Mouse (Mus musculus): ENCODE results near the gene Mrpl21.
A peak's percentile ranks its signal among the peaks of the same experiment; 100 is the strongest.

Mrpl21 gene

DNA sequence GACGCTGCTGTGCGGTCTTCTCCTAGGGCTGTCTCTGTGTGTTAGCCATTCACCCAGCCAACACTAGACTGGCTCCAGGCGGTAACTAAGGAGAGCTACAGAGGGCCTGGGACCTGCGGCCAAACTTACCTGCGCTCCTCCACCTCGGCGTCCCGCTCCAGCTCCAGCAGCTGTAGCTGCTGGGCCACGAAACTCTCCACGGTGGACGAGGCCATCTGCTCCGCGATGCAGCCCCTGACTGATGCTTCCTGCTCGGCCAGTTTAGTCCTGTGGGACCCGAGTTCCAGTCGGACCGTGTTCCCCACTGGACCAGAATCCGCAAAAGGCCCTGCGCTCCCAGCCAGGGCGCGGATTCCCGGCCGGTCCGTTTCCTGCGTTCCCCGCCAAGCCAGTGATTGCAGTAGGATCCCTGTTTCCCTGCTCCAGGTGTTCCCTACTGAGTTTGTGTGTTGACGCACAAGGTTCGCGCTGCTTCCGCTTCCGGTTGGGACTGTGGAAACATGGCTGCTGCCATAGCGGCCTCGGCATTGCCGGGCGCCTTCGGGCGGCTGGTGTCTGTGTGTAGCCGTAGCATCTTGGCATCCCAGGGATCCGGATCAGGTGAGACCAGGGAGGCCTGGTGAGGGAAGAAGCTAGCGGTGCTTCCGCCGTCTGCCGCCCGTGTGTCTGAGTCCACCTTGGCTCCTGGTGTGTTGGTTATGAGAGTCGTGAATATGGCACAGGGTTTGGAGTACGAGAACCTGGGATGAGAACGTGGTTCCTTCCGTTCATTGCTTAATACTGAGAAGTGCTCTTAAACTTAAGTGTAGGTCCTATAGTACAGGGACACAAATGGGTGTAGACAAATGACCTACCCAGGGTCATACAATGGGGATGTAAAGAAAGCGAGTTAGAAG is at the start of gene Mrpl21, which contains the start of gene Ighmbp2:
Gene Mrpl21, plus strand, starts transcription at position 330 of the 896 bp plus-strand sequence.
Gene Ighmbp2, minus strand, starts transcription at position 446 of the 896 bp plus-strand sequence.
- DNase-seq (ENCODE audit: low spot score): peak; percentile 82

- no peak for DNase-seq (ENCODE audit: low spot score)
Observed at GRCm38 (mm10) chr19:3260016-3260415, 22.7 kb upstream of the Mrpl21 start.

DNA sequence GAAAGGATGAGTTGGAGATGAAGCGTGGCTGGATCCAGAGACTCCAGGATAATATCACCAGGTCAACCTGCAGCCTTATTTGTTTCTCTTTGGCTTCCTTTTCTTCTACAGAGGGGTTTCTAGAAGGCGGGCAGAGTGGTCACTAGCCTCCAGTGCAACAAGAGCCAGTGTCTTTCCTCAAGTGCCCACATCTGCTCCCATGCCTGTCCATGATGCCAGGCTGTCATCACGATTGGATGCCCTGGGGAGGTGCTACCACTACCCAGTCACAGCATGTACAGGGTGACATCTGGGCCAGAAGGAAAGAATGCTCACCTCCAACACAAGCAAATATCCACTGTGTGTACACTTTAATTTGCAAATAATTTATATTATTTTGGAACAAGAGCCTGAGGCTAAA is 22.1 kb upstream of the Mrpl21 start:
- no peak for DNase-seq (ENCODE audit: low spot score)

DNA sequence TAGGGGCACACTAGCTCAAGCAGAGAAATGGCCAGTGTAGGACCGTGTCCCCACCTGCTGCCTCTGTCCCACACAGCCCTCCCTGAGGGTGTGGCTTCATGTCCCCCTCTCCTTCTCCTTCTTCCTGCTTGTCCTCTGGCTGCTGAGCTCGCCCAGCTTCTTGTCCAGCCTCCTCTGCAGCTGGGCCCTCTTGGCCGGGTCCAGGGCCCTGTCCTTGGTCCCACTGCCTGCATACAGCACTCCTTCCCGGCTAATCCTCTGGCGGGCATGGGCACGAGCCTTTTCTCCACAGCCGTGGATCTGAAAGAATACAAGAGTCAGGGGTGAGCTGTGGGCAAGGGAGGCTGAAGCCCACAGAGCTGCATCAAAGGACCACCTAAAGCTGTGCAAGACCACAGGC is 21.4 kb upstream of the Mrpl21 start:
- DNase-seq (ENCODE audit: low spot score): no peak

- no peak for DNase-seq (ENCODE audit: low spot score)
Observed at GRCm38 (mm10) chr19:3261764-3262525, 20.8 kb upstream of the Mrpl21 start.

DNA sequence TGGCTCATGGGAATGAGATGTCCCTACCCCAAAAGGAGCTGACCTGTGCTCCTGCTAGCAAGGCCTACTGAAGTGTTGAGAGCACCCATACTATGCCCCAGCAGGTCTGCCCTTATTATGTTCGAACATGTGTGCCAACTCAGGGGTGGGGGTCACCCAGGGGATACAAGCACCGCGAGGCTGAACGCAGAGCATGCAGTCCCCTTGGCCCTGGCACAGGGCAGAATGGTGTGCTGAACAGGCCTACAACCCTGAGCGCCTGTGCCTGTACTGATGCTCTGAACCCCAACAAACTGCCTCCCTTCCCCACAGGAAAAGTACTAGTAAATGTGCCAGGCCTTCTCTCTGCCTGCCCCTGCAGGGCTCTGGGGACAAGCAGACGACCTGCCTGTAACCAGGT is 18.4 kb upstream of the Mrpl21 start:
- no peak for DNase-seq (ENCODE audit: low spot score)

GRCm38 (mm10) chr19:3265180-3265579 is 17.5 kb upstream of the Mrpl21 start:
- no peak for DNase-seq (ENCODE audit: low spot score)

DNA sequence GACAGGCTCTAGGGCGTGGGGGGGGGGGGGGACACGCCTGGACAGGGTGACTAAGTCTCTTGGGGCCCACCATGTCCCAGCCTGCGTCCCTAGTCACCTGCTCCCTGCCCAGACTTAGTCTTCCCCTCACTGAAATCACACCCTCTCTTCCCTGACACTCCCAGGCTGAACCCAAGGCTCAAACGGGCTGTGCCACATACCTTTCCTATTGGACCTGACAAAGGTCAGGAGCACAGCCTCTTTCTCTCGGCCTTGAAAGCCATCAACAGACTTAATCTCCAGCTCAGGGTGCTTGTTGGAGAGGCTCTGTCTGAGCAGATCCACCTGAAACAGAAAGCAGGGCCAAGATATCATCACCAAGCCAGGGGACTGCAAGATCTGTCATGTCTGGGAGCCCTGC is 16.6 kb upstream of the Mrpl21 start:
- DNase-seq (ENCODE audit: low spot score): no peak

- DNase-seq (ENCODE audit: low spot score): no peak
Observed at GRCm38 (mm10) chr19:3266676-3267075, 16.0 kb upstream of the Mrpl21 start.

DNA sequence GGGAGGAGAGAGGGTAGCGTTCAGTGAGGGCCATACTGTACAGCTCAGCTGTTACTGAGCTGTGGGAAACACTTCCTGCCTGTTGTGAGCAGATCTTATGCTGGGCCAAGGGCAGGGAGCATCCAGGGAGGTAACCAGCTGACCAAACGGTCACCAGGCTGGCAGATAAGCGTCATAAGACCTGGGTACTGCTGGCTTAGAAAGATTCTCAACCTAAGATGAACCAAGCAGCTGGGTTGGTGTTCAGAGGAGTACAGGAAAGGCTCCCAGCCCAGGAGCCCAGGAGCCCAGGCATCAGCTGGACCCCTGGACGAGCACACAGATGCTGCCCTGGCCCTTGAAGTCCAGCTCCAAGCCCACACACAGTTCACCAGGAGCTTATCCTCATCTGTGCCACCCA is 15.4 kb upstream of the Mrpl21 start:
- DNase-seq (ENCODE audit: low spot score): no peak

DNA sequence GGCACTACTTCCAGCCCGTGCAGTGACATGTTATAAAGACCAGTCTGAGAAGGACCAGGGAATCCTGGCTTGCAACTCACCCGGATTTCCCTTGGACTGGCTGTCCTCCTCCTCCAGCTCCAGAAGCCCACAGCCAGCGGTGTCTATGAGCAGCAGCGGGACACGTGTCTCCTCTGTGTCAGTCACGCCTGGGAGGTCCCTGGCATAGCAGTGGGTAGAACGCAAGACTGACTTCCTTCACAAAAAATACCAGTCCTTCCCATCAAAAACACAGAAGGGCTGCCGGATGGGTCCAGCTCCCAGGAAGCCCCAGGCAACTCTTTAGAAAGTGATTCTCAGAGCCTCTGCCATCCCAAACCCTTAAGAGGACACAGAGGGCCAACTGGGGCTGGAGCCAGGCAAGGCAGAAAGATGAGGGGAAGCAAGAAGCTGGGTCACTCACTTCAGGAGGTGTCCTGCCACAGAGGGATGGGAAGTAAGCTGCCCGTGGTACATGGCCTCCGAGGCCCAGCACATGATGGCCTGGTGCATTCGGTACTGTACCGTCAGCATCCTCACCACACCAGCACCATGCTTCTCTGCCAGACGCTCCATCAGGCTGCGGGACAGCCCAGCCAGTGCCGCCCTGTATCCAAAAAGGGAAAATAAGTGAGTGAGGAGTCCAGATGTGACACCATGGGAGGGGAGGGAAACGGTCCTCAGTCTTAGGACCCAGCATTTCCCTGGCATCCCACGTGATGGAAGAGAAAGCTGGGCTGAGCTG is 14.3 kb upstream of the Mrpl21 start:
- no peak for DNase-seq (ENCODE audit: low spot score)

DNA sequence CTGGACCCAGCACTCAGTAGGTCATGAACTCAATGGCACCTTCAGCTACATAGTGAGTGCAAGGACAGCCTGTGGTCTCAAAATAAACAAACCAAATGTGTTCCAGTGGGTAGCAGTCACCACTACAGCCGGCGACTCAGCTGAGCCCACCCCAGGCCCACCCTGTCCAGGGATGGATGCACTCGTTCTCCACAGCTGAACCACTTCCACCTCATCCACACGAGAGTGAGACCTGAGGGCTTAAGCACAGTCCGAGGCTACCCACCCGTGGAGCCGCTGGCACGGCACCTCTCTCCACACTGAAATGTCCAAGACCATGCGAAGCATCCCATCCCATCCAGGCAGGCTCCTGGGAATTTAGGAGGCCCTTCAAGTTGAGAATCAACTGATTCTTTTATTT is 13.4 kb upstream of the Mrpl21 start:
- DNase-seq (ENCODE audit: low spot score): no peak

- no peak for DNase-seq (ENCODE audit: low spot score)
Observed at GRCm38 (mm10) chr19:3269803-3270202, 12.9 kb upstream of the Mrpl21 start.

GRCm38 (mm10) chr19:3271366-3271765 is 11.3 kb upstream of the Mrpl21 start:
- DNase-seq (ENCODE audit: low spot score): no peak

GRCm38 (mm10) chr19:3273331-3273730 is 9.4 kb upstream of the Mrpl21 start:
- DNase-seq (ENCODE audit: low spot score): no peak

DNA sequence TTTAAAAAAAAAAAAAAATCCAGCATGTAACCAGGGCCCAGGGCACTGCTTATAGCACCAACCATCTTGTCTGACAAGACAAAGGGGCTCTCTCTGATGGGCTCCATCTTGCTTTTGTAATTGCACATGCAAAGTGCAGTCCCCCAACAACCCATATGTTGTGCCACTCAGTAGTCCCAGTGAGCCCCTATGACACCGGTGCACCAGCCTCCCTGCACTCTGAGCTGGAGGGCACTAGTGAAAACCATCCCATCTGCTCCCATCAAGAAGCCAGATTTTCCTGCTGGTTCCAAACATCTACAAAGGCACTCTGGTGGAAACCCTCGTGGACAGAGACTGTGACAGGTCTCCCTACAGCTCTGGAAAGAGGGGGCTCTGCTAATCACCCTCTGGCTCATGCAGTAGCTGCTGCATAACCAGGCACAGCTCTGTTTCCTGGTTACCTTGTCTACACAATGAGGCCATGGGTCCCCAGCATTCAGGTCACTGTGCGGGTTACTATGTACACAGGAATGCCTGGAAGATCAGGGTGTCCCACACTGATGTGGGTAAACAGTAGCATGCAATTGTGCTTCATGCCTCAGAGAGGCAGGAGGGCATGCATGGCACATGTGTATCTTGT is 6.8 kb upstream of the Mrpl21 start:
- no peak for DNase-seq (ENCODE audit: low spot score)

DNA sequence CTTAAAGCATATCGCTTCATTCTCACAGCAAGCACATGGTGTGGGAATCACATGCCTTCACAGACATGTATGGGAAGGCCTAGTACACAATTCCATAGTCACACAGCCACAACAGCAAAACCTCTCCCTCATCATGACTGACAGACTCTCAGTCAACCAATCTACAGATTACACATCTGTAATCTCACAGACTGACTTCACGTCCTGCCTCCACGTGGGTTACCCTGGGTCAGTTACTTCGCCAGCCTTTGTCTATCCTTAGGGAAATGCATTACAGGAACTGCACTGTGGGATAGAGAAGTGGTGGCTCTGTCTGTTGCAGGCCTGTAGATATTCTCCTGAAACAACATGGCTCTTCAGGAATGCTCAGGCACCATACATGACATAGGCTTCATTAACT is 815 bp upstream of the Mrpl21 start:
- DNase-seq (ENCODE audit: low spot score): peak; percentile 11

DNA sequence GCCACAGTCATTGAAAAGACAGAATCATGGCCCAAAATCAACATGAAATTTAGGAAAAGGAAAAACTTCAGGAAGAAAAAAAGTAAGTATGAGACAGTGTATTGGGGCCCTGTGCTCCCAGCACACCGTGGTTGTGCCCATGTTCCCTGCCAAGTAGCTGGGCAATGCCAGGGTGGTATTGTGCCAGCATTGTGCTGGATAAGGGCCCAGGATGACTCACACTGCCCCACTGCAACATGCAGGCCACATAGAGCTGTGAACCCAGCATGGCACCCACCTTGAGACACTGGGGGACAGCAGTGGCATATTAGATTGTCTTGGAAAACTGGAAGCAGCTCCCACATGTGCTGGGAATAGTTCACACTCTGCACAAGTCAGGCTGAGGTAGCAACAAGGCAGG is 6.3 kb downstream of the Mrpl21 start:
- DNase-seq (ENCODE audit: low spot score): no peak

DNA sequence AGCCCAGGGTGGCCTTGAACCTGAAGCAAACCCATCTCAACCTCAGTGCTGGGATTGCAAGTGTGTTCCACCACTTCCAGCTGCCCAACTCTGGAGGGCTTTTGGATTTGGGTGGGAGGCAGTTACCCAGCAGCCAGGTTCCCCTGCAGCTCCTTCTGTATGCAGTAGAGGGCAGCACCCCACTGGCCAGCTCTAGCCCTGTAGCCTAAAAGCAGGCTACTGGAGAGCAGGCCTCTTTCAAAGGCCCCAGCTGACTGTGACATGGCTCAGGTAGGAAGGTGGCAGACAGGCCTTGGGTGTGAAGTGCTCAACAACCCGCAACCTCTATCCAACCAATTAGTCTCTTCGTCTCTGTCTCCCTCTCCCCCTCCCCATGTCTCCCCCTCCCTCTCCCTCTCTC is 9.3 kb downstream of the Mrpl21 start:
- peak; percentile 17 for DNase-seq (ENCODE audit: low spot score)

GRCm38 (mm10) chr19:3292993-3293392 is 10.3 kb downstream of the Mrpl21 start:
- DNase-seq (ENCODE audit: low spot score): no peak

DNA sequence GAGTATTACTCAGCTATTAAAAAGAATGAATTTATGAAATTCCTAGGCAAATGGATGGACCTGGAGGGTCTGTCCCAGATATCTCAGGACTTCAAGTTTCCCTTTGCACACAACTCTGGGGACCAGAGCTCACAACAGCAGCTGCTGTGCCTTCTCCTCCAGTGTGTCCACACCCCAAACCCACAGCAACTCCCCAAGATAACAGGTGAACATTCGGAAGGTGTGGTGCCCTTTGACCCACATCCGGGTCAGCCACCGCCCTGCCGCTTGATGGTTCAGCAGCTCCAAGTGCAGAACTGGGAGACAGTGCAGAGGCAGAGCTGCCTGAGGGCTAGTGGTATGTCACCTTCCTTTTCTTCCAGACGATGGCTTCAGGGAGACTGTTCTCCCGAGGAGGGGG is 12.5 kb downstream of the Mrpl21 start:
- no peak for DNase-seq (ENCODE audit: low spot score)

DNA sequence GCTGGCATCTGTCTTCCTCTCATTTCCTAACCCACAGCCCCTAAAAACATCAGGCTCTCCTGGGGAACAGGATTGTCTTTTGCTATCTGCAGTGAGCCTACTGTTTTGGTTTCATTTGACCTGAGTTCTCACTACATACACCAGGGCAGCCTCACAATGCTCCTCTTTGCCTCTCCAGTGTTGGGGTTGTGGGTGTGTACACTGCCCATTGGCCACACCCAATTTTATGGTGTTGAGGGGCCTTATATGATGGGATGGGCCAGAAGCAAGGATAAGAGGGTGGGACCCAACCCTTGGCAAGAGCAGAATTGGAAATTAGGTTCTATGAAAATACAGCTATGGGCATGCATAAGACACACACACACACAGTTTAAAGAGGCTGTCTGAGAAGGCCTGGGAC is 14.3 kb downstream of the Mrpl21 start:
- DNase-seq (ENCODE audit: low spot score): no peak
